Mouse (Mus musculus): ENCODE data around the gene Ano2. TPM values are rescaled to one million over a fixed set of nuclear protein-coding genes. Genes with fewer than 3 reads are reported as not detected.

Ano2 gene
- polyA plus RNA-seq (2012; rRNA removed): 0.38 and 0.57 TPM in 2 replicates

DNA sequence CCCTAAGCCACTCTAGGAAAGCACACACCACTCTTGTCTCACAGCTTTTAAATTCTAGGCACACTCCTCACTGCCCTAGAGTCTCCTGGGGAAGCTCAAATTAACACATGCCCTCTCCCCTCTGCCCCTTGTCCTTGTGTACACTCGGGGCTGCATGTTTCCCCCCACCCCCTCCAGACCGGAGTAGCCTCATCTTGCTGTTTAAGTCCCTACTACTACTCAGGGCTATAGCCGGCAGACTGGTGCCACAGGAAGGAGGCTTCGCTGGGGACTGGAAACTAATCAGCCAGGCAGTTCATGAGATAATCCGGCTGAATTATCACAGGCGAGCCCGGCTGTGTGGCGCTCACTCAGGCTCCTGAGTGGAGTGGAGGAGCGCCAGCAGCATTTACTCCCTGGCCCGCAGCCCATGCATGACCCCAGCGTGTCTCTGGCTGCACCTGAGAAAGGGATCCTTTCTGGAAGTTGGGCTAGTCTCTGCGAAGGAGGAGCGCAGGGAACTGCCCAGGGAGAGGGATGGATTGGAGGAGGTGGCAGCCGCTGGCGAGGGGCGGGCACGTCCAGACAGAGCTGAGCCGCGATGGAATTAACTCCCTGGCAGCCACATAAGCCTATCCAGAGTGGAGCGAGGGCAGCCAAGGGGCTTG is at the start of gene Ano2:
Gene Ano2, plus strand, starts transcription at position 363 of the 647 bp plus-strand sequence.

Other genes with a start within 250 kb of the Ano2 start
- gene Cd9, start 195.6 kb upstream of the Ano2 start, polyA plus RNA-seq (2012; rRNA removed): 82.0 and 93.0 TPM in 2 replicates
- gene Vwf, start 143.6 kb upstream of the Ano2 start, polyA plus RNA-seq (2012; rRNA removed): 17.2 and 23.8 TPM in 2 replicates